Mouse (Mus musculus): ENCODE data around the gene Tmem9. TPM values are rescaled to one million over a fixed set of nuclear protein-coding genes. Genes with fewer than 3 reads are reported as not detected.

Tmem9 gene
- polyA plus RNA-seq, 1 experiment from 2014 or later, result 143 TPM

DNA sequence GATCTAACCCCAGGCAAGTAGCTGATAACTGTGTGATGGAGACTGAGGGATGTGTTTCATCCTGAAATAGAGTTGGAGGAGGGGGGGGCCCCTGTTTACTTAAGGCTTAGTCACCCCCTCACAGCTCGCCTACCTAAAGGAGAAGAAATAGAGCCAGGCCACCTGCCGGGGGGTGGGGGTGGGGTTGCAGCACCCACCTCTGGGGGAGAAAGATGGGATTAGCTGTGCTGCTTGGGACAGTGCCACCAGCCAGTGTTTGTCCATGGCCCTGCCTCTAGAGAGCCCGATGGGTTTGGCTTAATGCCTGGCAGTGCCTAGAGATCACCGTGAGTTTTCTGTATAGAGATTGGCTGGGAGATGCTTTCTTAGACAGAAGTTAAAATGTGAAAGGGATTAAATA, 32.9 kb downstream of the Tmem9 start:
- Histone ChIP-seq H3K36me3 (ENCODE audit: control insufficient read depth, insufficient read depth, low read length) (0 out of 2 replicates have a peak, but pooled peaks cover under 1% of the 10 kb centered on the region), H3K4me3 (ENCODE audit: low read depth, low read length) (no peak overlapping the region), H3K9ac (ENCODE audit: low read length) (no peak overlapping the region), H3K9me3 (replicated peaks; ENCODE audit: control insufficient read depth, low read length) (no peaks in the 10 kb centered on the region), H3K4me1 (ENCODE audit: control insufficient read depth, insufficient read depth, low read length) (peaks cover 6% of the 10 kb centered on the region; the same call in 1 of the 2 replicates), H3K4me2 (ENCODE audit: low read length) (no peak overlapping the region), H3K27me3 (replicated peaks; ENCODE audit: control insufficient read depth, insufficient read depth, low read length) (no peaks in the 10 kb centered on the region), H3K27ac (ENCODE audit: low read depth, low read length) (no peak overlapping the region)
- ATAC-seq (peak; percentile 24; the same call in 1 of the 2 replicates), DNase-seq (ENCODE audit: low spot score) (no peak)
- 19% methylated on average over 4 of the region's 4 CpGs for WGBS

DNA sequence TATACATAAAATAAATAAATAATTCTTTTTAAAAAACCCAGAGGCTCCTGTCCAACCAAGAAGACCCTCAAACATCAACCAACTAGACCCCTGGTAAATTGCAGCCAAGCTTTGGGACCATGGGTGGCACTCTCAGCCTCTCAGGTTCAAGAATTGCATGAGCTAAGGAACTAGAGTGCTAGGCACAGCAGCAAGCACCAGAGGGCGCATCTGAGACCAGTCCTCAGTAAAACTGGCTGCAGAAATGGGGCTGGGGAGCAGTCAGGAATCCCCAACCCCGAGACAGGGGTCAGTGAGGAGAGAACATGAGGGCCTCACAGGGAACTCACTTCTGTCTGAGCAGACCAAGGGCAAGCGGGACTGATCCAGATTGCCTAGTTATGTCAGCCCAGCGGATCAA, 37.8 kb downstream of the Tmem9 start:
- Histone ChIP-seq H3K36me3 (ENCODE audit: control insufficient read depth, insufficient read depth, low read length) (no peaks in the 10 kb centered on the region), H3K27ac (ENCODE audit: low read depth, low read length) (no peak overlapping the region), H3K27me3 (replicated peaks; ENCODE audit: control insufficient read depth, insufficient read depth, low read length) (peaks cover 20% of the 10 kb centered on the region), H3K9ac (ENCODE audit: low read length) (no peak overlapping the region), H3K4me2 (ENCODE audit: low read length) (no peak overlapping the region), H3K9me3 (replicated peaks; ENCODE audit: control insufficient read depth, low read length) (no peaks in the 10 kb centered on the region), H3K4me3 (ENCODE audit: low read depth, low read length) (no peak overlapping the region), H3K4me1 (ENCODE audit: control insufficient read depth, insufficient read depth, low read length) (peaks cover 4% of the 10 kb centered on the region; the same call in 1 of the 2 replicates)
- WGBS, result 10% methylated on average over 4 of the region's 4 CpGs
- peak; percentile 85 for DNase-seq (ENCODE audit: low spot score)
- peak; percentile 57; the same call in 1 of the 2 replicates for ATAC-seq

DNA sequence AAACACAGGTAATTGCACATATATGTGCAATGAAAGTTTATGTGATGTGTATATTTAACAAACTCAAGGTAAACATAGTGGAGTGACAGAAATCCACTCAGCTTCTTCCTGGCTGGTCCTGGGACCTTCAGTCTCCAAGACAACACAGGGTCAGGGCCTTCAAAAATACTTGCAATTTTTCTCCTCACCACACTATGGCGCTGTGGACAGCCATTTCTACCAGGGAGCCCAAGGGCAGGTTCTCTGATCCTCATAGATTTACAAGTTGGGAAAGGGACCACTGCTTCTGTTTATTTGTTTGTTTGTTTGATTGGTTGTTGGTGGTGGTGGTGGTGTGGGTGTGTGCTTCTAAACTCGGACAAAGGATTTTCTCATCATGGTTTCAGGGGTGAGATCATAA, 39.5 kb downstream of the Tmem9 start:
- DNase-seq (ENCODE audit: low spot score), result peak; percentile 26
- Histone ChIP-seq H3K9me3 (replicated peaks; ENCODE audit: control insufficient read depth, low read length) (no peaks in the 10 kb centered on the region), H3K4me1 (ENCODE audit: control insufficient read depth, insufficient read depth, low read length) (peaks cover 3% of the 10 kb centered on the region; the same call in 1 of the 2 replicates), H3K9ac (ENCODE audit: low read length) (no peak overlapping the region), H3K27ac (ENCODE audit: low read depth, low read length) (no peak overlapping the region), H3K4me3 (ENCODE audit: low read depth, low read length) (no peak overlapping the region), H3K27me3 (replicated peaks; ENCODE audit: control insufficient read depth, insufficient read depth, low read length) (peaks cover 26% of the 10 kb centered on the region), H3K4me2 (ENCODE audit: low read length) (no peak overlapping the region), H3K36me3 (ENCODE audit: control insufficient read depth, insufficient read depth, low read length) (no peaks in the 10 kb centered on the region)
- no peak for ATAC-seq
- 3% methylated on average over 2 of the region's 2 CpGs for WGBS

DNA sequence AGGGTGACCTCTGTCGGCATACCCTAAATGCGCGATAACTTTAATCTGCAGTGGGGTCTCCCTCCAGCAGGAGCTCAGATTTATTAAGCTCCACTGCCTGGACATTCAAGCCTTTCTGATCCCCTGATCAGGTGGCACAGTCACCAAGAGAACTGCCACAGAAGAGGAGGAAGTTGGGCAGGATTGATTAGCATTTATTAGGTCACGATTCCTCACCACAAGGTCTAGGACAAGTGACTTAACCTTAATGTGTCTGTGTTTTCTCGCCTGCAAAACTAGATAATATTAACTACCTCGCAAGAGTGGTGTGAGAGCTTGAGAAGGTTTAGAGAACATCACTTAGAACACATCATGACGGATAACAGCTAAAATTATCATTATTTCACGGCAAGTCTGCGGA, 39.9 kb downstream of the Tmem9 start:
- peaks cover 26% of the 10 kb centered on the region for H3K27me3 ChIP-seq (replicated peaks; ENCODE audit: control insufficient read depth, insufficient read depth, low read length)

DNA sequence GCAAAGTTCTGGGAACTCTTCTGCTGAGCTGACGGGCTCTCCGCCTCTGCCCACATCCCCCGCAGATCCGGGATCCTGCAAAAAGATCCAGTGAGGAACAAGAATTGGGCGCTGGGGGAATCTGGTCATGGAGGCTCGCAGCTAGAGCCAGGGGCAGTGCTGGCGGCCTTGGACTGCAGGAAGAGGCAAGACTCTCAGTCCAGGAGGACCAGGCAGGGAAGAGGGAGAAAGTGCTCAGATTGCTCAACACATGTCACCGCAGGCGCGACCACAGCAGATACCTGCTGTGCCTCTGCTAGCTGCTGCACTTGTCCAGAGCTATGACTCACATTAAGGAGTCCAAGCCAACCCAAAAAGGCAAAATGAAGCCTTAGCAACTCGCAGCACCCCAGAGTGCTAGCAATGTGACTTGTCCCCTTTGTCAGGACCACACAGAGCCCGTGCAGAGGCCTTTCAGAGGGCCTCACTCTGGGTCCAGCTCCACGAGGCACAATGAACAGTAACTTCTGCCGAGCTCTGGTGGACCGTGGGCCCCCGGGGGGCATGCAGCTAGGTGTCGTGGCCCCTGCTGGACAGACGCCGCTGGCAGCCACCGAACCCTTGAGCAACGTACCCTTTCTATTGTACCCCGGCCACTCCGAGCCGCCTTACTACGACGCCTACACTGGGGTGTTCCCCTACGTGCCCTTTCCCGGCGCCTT, 42.5 kb downstream of the Tmem9 start, which contains the start of gene Ascl5:
Ascl5 (plus strand) TSS at position 493 of the 701 bp plus-strand sequence.
- peak within 1 kb of the TSS; percentile 54 for H3K9ac ChIP-seq (ENCODE audit: low read length)
- no peak within 1 kb of the TSS for H3K27ac ChIP-seq (ENCODE audit: low read depth, low read length)
- no peak for ATAC-seq
- H3K9me3 ChIP-seq (replicated peaks; ENCODE audit: control insufficient read depth, low read length), result no peaks in the 10 kb centered on the region
- H3K4me1 ChIP-seq (ENCODE audit: control insufficient read depth, insufficient read depth, low read length), result peaks cover 3% of the 10 kb centered on the region; the same call in 1 of the 2 replicates
- no peaks in the 10 kb centered on the region for H3K36me3 ChIP-seq (ENCODE audit: control insufficient read depth, insufficient read depth, low read length)
- 20% methylated on average over 29 of the region's 29 CpGs for WGBS
- no peak for DNase-seq (ENCODE audit: low spot score)
- H3K27me3 ChIP-seq (replicated peaks; ENCODE audit: control insufficient read depth, insufficient read depth, low read length), result peaks cover 26% of the 10 kb centered on the region
- H3K4me2 ChIP-seq (ENCODE audit: low read length), result peak within 1 kb of the TSS; percentile 64
- H3K4me3 ChIP-seq (ENCODE audit: low read depth, low read length), result peak within 1 kb of the TSS; percentile 33

More for the DNA sequence above, 39.9 kb downstream of the Tmem9 start:
- Histone ChIP-seq H3K4me3 (ENCODE audit: low read depth, low read length) (no peak overlapping the region), H3K4me2 (ENCODE audit: low read length) (no peak overlapping the region), H3K9me3 (replicated peaks; ENCODE audit: control insufficient read depth, low read length) (no peaks in the 10 kb centered on the region), H3K36me3 (ENCODE audit: control insufficient read depth, insufficient read depth, low read length) (no peaks in the 10 kb centered on the region), H3K9ac (ENCODE audit: low read length) (no peak overlapping the region), H3K4me1 (ENCODE audit: control insufficient read depth, insufficient read depth, low read length) (peaks cover 3% of the 10 kb centered on the region; the same call in 1 of the 2 replicates), H3K27ac (ENCODE audit: low read depth, low read length) (no peak overlapping the region)
- 76% methylated on average over 9 of the region's 9 CpGs for WGBS
- DNase-seq (ENCODE audit: low spot score) (no peak), ATAC-seq (no peak)

DNA sequence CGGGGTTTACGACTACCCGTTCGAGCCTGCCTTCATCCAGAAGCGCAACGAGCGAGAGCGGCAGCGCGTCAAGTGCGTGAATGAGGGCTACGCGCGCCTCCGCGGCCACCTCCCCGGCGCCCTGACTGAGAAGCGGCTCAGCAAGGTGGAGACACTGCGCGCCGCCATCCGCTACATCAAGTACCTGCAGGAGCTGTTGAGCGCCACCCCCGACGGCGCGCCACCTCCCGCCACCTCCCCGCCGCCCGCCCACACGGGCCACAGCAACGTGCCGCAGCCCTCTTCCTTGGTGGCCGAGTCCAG, 43.0 kb downstream of the Tmem9 start:
- Histone ChIP-seq H3K4me1 (ENCODE audit: control insufficient read depth, insufficient read depth, low read length) (peaks cover 3% of the 10 kb centered on the region; the same call in 1 of the 2 replicates), H3K27me3 (replicated peaks; ENCODE audit: control insufficient read depth, insufficient read depth, low read length) (peaks cover 26% of the 10 kb centered on the region), H3K9me3 (replicated peaks; ENCODE audit: control insufficient read depth, low read length) (no peaks in the 10 kb centered on the region), H3K27ac (ENCODE audit: low read depth, low read length) (no peak overlapping the region), H3K36me3 (ENCODE audit: control insufficient read depth, insufficient read depth, low read length) (no peaks in the 10 kb centered on the region), H3K4me3 (ENCODE audit: low read depth, low read length) (peak overlapping the region; percentile 33), H3K9ac (ENCODE audit: low read length) (peak overlapping the region; percentile 54), H3K4me2 (ENCODE audit: low read length) (peak overlapping the region; percentile 64)
- under 1% methylated on average over 36 of the region's 36 CpGs for WGBS
- DNase-seq (ENCODE audit: low spot score) (peak; percentile 49), ATAC-seq (peak; percentile 53)

DNA sequence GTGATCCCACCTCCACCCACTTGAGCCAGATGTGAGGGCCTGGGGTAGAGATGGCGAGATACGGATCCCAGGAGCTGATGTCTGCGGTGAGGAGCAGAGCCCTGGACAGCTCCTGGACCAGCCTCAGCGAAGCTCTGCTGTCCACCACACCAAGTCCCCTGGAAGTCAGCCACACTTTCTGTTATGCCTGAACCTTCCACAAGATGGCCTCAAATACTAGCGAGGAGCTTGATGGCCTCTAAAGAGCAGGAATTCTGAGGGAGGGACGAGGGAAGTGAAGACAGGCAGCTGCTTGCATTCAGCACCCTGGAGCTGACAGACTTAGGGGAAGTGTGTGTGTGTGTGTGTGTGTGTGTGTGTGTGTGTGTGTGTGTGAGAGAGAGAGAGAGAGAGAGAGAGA, 43.5 kb downstream of the Tmem9 start:
- Histone ChIP-seq H3K4me1 (ENCODE audit: control insufficient read depth, insufficient read depth, low read length) (peaks cover 3% of the 10 kb centered on the region; the same call in 1 of the 2 replicates), H3K9me3 (replicated peaks; ENCODE audit: control insufficient read depth, low read length) (no peaks in the 10 kb centered on the region), H3K4me3 (ENCODE audit: low read depth, low read length) (peak overlapping the region; percentile 33), H3K9ac (ENCODE audit: low read length) (peak overlapping the region; percentile 54), H3K27me3 (replicated peaks; ENCODE audit: control insufficient read depth, insufficient read depth, low read length) (peaks cover 26% of the 10 kb centered on the region), H3K4me2 (ENCODE audit: low read length) (peak overlapping the region; percentile 64), H3K36me3 (ENCODE audit: control insufficient read depth, insufficient read depth, low read length) (no peaks in the 10 kb centered on the region), H3K27ac (ENCODE audit: low read depth, low read length) (no peak overlapping the region)
- peak; percentile 83 for ATAC-seq
- WGBS, result under 1% methylated on average over 6 of the region's 6 CpGs
- peak; percentile 95 for DNase-seq (ENCODE audit: low spot score)

DNA sequence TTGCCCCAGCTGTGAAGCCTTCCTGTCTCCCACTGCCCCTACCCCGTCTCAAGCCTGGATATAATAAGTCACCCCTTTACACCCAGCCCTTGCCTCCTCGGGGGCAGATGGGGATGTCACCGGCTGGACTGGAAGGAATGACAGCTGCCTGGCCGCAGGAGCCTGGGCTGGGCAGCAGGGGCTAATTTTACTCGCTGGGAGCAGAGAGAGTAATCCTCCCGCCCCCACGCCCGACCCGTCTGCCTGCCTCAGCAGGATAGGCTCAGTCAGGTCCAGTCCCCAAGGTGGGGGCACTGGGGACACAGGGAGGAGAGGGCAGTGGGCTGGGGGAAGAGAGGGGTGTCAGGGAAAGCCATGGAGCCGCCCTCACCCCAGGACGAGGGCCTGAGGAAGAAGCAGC, 44.6 kb downstream of the Tmem9 start, which contains the start of gene Cacna1s:
Cacna1s (plus strand) TSS at position 204 of the 400 bp plus-strand sequence.
- no peaks in the 10 kb centered on the region for H3K9me3 ChIP-seq (replicated peaks; ENCODE audit: control insufficient read depth, low read length)
- H3K4me3 ChIP-seq (ENCODE audit: low read depth, low read length), result no peak within 1 kb of the TSS
- ATAC-seq (no peak), DNase-seq (ENCODE audit: low spot score) (no peak)
- no peak within 1 kb of the TSS for H3K4me2 ChIP-seq (ENCODE audit: low read length)
- no peak within 1 kb of the TSS for H3K27ac ChIP-seq (ENCODE audit: low read depth, low read length)
- no peaks in the 10 kb centered on the region for H3K36me3 ChIP-seq (ENCODE audit: control insufficient read depth, insufficient read depth, low read length)
- peaks cover 26% of the 10 kb centered on the region for H3K27me3 ChIP-seq (replicated peaks; ENCODE audit: control insufficient read depth, insufficient read depth, low read length)
- H3K4me1 ChIP-seq (ENCODE audit: control insufficient read depth, insufficient read depth, low read length), result peaks cover 3% of the 10 kb centered on the region; the same call in 1 of the 2 replicates
- no peak within 1 kb of the TSS for H3K9ac ChIP-seq (ENCODE audit: low read length)
- WGBS, result 40% methylated on average over 11 of the region's 11 CpGs

DNA sequence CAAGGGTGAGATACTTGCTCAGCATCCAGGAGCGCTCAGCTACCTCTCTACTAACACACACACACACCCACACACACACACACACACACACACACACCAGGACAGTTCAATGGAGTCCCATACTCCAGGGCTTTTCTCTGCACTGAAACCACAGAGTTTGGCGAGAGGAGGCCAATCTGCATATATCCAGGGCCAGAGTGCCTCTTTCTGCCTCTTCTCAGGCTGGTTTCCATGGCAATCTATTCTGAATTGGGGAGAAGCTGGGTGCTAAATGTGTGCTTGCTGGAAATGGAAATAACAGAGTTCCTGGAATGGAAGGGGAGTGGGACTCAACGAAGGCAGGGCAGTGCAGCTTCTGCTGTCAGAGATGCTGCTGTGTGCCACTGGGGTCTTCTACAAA, 47.8 kb downstream of the Tmem9 start:
- DNase-seq (ENCODE audit: low spot score) (peak; percentile 75), ATAC-seq (peak; percentile 40; the same call in 1 of the 2 replicates)
- Histone ChIP-seq H3K27ac (ENCODE audit: low read depth, low read length) (no peak overlapping the region; the same call in 1 of the 2 replicates), H3K4me2 (ENCODE audit: low read length) (no peak overlapping the region), H3K9me3 (replicated peaks; ENCODE audit: control insufficient read depth, low read length) (no peaks in the 10 kb centered on the region), H3K27me3 (replicated peaks; ENCODE audit: control insufficient read depth, insufficient read depth, low read length) (peaks cover 6% of the 10 kb centered on the region), H3K9ac (ENCODE audit: low read length) (no peak overlapping the region), H3K36me3 (ENCODE audit: control insufficient read depth, insufficient read depth, low read length) (no peaks in the 10 kb centered on the region), H3K4me3 (ENCODE audit: low read depth, low read length) (no peak overlapping the region), H3K4me1 (ENCODE audit: control insufficient read depth, insufficient read depth, low read length) (peaks cover 3% of the 10 kb centered on the region; the same call in 1 of the 2 replicates)
- 32% methylated on average over 3 of the region's 3 CpGs for WGBS

Data from forebrain, embryonic 14.5 days (tissue).